Mouse (Mus musculus): ENCODE data around the gene Acvr1c.

GRCm38 (mm10) chr2:58279163-58279562 lies 78.5 kb downstream of the Acvr1c start:
- TF ChIP-seq CTCF (IDR thresholded peaks at IDR 0.05; ENCODE audit: extremely low read depth, insufficient read length, insufficient replicate concordance, low read depth, low read length), result no peak
- TF ChIP-seq POLR2A (IDR thresholded peaks at IDR 0.05; ENCODE audit: low read depth, low read length), result no peak
